Mouse (Mus musculus): Measurements from ENCODE around the gene Tcte3. TPM values are rescaled to one million over a fixed set of nuclear protein-coding genes. Genes with fewer than 3 reads are reported as not detected.
"Not testable (repeated sequence)": the region's sequence is repeated elsewhere in the genome, so short reads cannot be mapped to it uniquely, and the experiment has no call there.

The Tcte3 gene
- polyA plus RNA-seq, 1 experiment from 2014 or later, result not detected

- 43% methylated on average over 13 of the region's 13 CpGs for WGBS
- H3K9me3 ChIP-seq, result no peaks in the 10 kb centered on the region
- peak; percentile 81 for ATAC-seq (ENCODE audit: low FRiP score, low read depth)
- H3K9ac ChIP-seq, result 0 out of 2 replicates have a peak overlapping the region, but pooled peaks have one; percentile 44
- H3K4me3 ChIP-seq, result no peak overlapping the region
- H3K27me3 ChIP-seq (replicated peaks), result no peaks in the 10 kb centered on the region
- peaks cover 29% of the 10 kb centered on the region for H3K36me3 ChIP-seq
- no peak overlapping the region for H3K27ac ChIP-seq
- H3K4me2 ChIP-seq (replicated peaks), result peak overlapping the region; percentile 47
- H3K4me1 ChIP-seq, result peaks cover 9% of the 10 kb centered on the region
Observed at GRCm38 (mm10) chr17:15065391-15066024, 24.2 kb upstream of the Tcte3 start.

GRCm38 (mm10) chr17:15060356-15060755, 19.1 kb upstream of the Tcte3 start:
- Histone ChIP-seq H3K4me1 (no peaks in the 10 kb centered on the region), H3K4me2 (replicated peaks) (no peak overlapping the region), H3K9ac (no peak overlapping the region), H3K9me3 (no peaks in the 10 kb centered on the region), H3K36me3 (peaks cover 61% of the 10 kb centered on the region), H3K27me3 (replicated peaks) (no peaks in the 10 kb centered on the region), H3K4me3 (no peak overlapping the region), H3K27ac (no peak overlapping the region)
- ATAC-seq (ENCODE audit: low FRiP score, low read depth), result no peak
- WGBS, result 89% methylated on average over 6 of the region's 6 CpGs

GRCm38 (mm10) chr17:15059646-15060045, 18.4 kb upstream of the Tcte3 start:
- no peak for ATAC-seq (ENCODE audit: low FRiP score, low read depth)
- Histone ChIP-seq H3K36me3 (peaks cover 61% of the 10 kb centered on the region), H3K4me3 (no peak overlapping the region), H3K9ac (no peak overlapping the region), H3K4me1 (no peaks in the 10 kb centered on the region), H3K9me3 (no peaks in the 10 kb centered on the region), H3K27me3 (replicated peaks) (no peaks in the 10 kb centered on the region), H3K4me2 (replicated peaks) (no peak overlapping the region), H3K27ac (no peak overlapping the region)
- 94% methylated on average over 14 of the region's 14 CpGs for WGBS

GRCm38 (mm10) chr17:15058161-15058591, 16.9 kb upstream of the Tcte3 start:
- Histone ChIP-seq H3K36me3 (peaks cover 51% of the 10 kb centered on the region), H3K9ac (no peak overlapping the region), H3K9me3 (no peaks in the 10 kb centered on the region), H3K4me3 (no peak overlapping the region), H3K4me1 (no peaks in the 10 kb centered on the region), H3K27ac (no peak overlapping the region), H3K4me2 (replicated peaks) (no peak overlapping the region), H3K27me3 (replicated peaks) (no peaks in the 10 kb centered on the region)
- 95% methylated on average over 5 of the region's 5 CpGs for WGBS
- no peak for ATAC-seq (ENCODE audit: low FRiP score, low read depth)

- no peaks in the 10 kb centered on the region for H3K9me3 ChIP-seq
- H3K4me3 ChIP-seq, result no peak overlapping the region
- H3K27ac ChIP-seq, result no peak overlapping the region
- H3K36me3 ChIP-seq, result peaks cover 34% of the 10 kb centered on the region
- no peak for ATAC-seq (ENCODE audit: low FRiP score, low read depth)
- no peaks in the 10 kb centered on the region for H3K4me1 ChIP-seq
- no peak overlapping the region for H3K9ac ChIP-seq
- no peaks in the 10 kb centered on the region for H3K27me3 ChIP-seq (replicated peaks)
- no peak overlapping the region for H3K4me2 ChIP-seq (replicated peaks)
- 91% methylated on average over 4 of the region's 4 CpGs for WGBS
Observed at GRCm38 (mm10) chr17:15055925-15056324, 14.6 kb upstream of the Tcte3 start.

GRCm38 (mm10) chr17:15053829-15054200, 12.5 kb upstream of the Tcte3 start:
- H3K4me1 ChIP-seq; H3K27me3 ChIP-seq (replicated peaks); H3K4me2 ChIP-seq (replicated peaks); H3K9ac ChIP-seq; ATAC-seq (ENCODE audit: low FRiP score, low read depth); H3K9me3 ChIP-seq; H3K4me3 ChIP-seq; H3K27ac ChIP-seq: not testable (repeated sequence)
- 93% methylated on average over 13 of the region's 13 CpGs for WGBS
- H3K36me3 ChIP-seq, result peaks cover 19% of the 10 kb centered on the region

- H3K4me1 ChIP-seq; ATAC-seq (ENCODE audit: low FRiP score, low read depth); H3K4me2 ChIP-seq (replicated peaks); H3K27me3 ChIP-seq (replicated peaks); H3K4me3 ChIP-seq; H3K9ac ChIP-seq; H3K9me3 ChIP-seq; H3K27ac ChIP-seq: not testable (repeated sequence)
- H3K36me3 ChIP-seq, result peaks cover 14% of the 10 kb centered on the region
- 97% methylated on average over 6 of the region's 8 CpGs for WGBS
Observed at GRCm38 (mm10) chr17:15053183-15053828, 12.0 kb upstream of the Tcte3 start.

- H3K4me2 ChIP-seq (replicated peaks); H3K27ac ChIP-seq; H3K27me3 ChIP-seq (replicated peaks); H3K36me3 ChIP-seq; H3K9ac ChIP-seq; ATAC-seq (ENCODE audit: low FRiP score, low read depth); H3K4me3 ChIP-seq; H3K9me3 ChIP-seq; H3K4me1 ChIP-seq: not testable (repeated sequence)
- 53% methylated on average over 1 of the region's 1 CpGs for WGBS
Observed at GRCm38 (mm10) chr17:15052766-15053165, 11.5 kb upstream of the Tcte3 start.

GRCm38 (mm10) chr17:15050338-15050737, 9.1 kb upstream of the Tcte3 start:
- not testable (repeated sequence) for H3K9me3 ChIP-seq; H3K9ac ChIP-seq; H3K36me3 ChIP-seq; H3K27ac ChIP-seq; H3K4me1 ChIP-seq; H3K27me3 ChIP-seq (replicated peaks); H3K4me3 ChIP-seq; H3K4me2 ChIP-seq (replicated peaks); ATAC-seq (ENCODE audit: low FRiP score, low read depth)
- no CpG with 5 or more reads among the region's 1 CpGs for WGBS

- not testable (repeated sequence) for H3K9ac ChIP-seq; H3K9me3 ChIP-seq; H3K4me2 ChIP-seq (replicated peaks); H3K4me1 ChIP-seq; H3K4me3 ChIP-seq; H3K27ac ChIP-seq; H3K36me3 ChIP-seq; H3K27me3 ChIP-seq (replicated peaks); ATAC-seq (ENCODE audit: low FRiP score, low read depth)
- WGBS, result no CpG with 5 or more reads among the region's 3 CpGs
Observed at GRCm38 (mm10) chr17:15040455-15040854, 833 bp downstream of the Tcte3 start.

- H3K27ac ChIP-seq; H3K27me3 ChIP-seq (replicated peaks); H3K9ac ChIP-seq; ATAC-seq (ENCODE audit: low FRiP score, low read depth); H3K9me3 ChIP-seq; H3K36me3 ChIP-seq; H3K4me2 ChIP-seq (replicated peaks); H3K4me1 ChIP-seq; H3K4me3 ChIP-seq: not testable (repeated sequence)
- WGBS, result no CpG with 5 or more reads among the region's 4 CpGs
Observed at GRCm38 (mm10) chr17:15031414-15031813, 9.9 kb downstream of the Tcte3 start.

- H3K9me3 ChIP-seq; ATAC-seq (ENCODE audit: low FRiP score, low read depth); H3K36me3 ChIP-seq; H3K4me3 ChIP-seq; H3K27ac ChIP-seq; H3K27me3 ChIP-seq (replicated peaks); H3K9ac ChIP-seq; H3K4me2 ChIP-seq (replicated peaks); H3K4me1 ChIP-seq: not testable (repeated sequence)
- WGBS, result no CpG with 5 or more reads among the region's 6 CpGs
Observed at GRCm38 (mm10) chr17:15025513-15025912, 15.8 kb downstream of the Tcte3 start.

Measured in neural tube, embryonic 12.5 days (tissue).